Mouse (Mus musculus) cortical plate, adult 2 months (tissue): ENCODE results near the gene Slc25a5. TPM values are rescaled to one million over a fixed set of nuclear protein-coding genes. Genes with fewer than 3 reads are reported as not detected.
"Not testable (repeated sequence)": the region's sequence is repeated elsewhere in the genome, so short reads cannot be mapped to it uniquely, and the experiment has no call there.

Experiments
- H3K27ac ChIP-seq: fragments of 200-500 bp; 2 replicates; pipeline ENCODE4 v1.5.1; 2012; ENCODE audit warnings: low read length, control low read depth, inconsistent platforms; ENCODE audit not compliant: insufficient read depth
- H3K4me1 ChIP-seq: fragments of 200-500 bp; 2 replicates; pipeline ENCODE4 v1.6.1; 2011; ENCODE audit warnings: low read length; ENCODE audit not compliant: control insufficient read depth, insufficient read depth
- H3K4me3 ChIP-seq: fragments of 200-500 bp; 2 replicates; pipeline ENCODE4 v1.5.1; 2011; ENCODE audit warnings: mild to moderate bottlenecking, low read length, control low read depth; ENCODE audit not compliant: insufficient read depth
- CTCF ChIP-seq: fragments of 200-500 bp; IDR thresholded peaks from 2 replicates; pipeline ENCODE4 v1.5.1; 2011; ENCODE audit warnings: mild to moderate bottlenecking, control low read depth, low read length; ENCODE audit not compliant: insufficient read depth; ENCODE audit errors: extremely low read depth
- POLR2A ChIP-seq: fragments of 200-500 bp; IDR thresholded peaks from 2 replicates; pipeline ENCODE4 v1.6.1; 2011; ENCODE audit warnings: mild to moderate bottlenecking, low read length, control low read depth; ENCODE audit not compliant: insufficient read depth; ENCODE audit errors: extremely low read depth
- polyA plus RNA-seq: library from polyadenylated mRNA; depleted of rRNA; stranded (reverse); fragments of >200 nt; gene quantifications from 2 replicates; pipeline ENCODE4 v1.2.3, GENCODE M21; 2012

Gene Slc25a5
- polyA plus RNA-seq, 1 experiment = 428 TPM

DNA sequence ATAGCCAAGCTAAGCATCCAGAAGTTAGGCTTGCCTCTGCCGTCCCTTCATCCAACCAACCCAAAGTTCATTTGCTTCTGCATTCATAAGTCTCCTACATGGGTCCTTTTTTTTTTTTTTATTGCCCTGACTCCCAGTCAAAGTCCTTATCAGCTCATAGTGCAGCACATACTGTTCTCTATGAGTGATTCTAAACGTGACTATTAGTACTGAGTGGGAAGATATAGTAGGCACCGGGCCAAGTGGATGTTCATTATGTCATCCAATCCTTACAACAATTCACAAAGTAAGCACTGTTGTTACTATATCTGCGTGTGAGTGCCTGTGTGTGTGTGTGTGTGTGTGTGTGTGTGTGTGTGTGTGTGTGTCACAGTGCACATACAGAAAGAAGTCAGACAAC is 32.6 kb upstream of the Slc25a5 start:
- Histone ChIP-seq H3K4me3 (no peak overlapping the region), H3K27ac (no peak overlapping the region), H3K4me1 (no peaks in the 10 kb centered on the region)
- TF ChIP-seq CTCF (no peak), POLR2A (no peak)

DNA sequence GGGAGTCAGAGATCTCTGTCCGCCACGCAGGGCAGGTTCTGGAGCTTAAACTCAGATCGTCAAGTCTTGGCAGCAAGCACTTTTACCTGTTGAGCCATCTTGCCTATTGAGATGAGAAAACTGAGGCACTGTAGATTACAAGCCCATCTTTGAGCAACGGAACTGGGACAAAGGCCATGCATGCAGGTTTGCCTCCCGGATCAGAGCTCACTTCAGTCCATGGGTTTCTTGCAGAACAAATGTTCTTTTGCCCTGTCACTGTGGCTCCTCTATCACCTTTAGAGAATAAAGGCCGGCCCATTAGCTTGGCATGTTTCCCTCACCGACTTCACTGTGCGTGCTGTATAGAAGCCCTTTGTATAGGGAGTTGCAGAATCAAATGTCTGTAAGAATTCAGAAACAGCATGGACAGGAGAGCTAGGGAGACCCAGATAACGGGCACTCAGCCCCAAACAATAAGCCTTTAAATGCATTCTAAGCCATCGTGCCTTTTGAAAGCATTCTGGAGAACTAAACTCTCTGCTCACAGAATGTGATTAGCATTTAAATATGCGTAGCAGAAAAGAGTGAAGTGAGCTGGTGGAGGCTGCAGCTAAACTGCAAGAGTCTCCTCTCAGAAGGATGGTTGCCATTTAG is 32.0 kb upstream of the Slc25a5 start:
- H3K4me1 ChIP-seq = no peaks in the 10 kb centered on the region
- H3K4me3 ChIP-seq = no peak overlapping the region
- H3K27ac ChIP-seq = no peak overlapping the region
- TF ChIP-seq POLR2A (no peak), CTCF (no peak)

DNA sequence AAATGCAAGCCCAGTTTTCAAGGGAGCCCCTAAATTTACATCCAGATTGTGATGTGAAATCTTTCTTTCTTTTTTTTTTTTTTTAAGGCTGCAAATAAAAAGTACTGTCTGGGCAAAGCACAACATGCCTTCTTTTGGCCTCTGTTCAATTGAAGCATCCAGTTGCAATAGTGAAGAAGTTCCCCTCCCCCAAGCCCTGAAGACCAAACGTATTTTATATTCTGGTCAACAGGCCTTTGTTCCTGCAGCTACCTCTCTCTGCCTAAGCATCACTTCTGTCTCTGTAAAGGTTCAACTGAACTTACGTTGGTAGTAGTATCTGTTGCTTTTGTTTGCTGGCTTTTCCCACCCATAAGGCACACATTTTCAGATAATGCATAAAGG is 31.5 kb upstream of the Slc25a5 start:
- TF ChIP-seq CTCF (no peak), POLR2A (no peak)
- H3K4me1 ChIP-seq = no peaks in the 10 kb centered on the region
- no peak overlapping the region for H3K4me3 ChIP-seq
- H3K27ac ChIP-seq = no peak overlapping the region

DNA sequence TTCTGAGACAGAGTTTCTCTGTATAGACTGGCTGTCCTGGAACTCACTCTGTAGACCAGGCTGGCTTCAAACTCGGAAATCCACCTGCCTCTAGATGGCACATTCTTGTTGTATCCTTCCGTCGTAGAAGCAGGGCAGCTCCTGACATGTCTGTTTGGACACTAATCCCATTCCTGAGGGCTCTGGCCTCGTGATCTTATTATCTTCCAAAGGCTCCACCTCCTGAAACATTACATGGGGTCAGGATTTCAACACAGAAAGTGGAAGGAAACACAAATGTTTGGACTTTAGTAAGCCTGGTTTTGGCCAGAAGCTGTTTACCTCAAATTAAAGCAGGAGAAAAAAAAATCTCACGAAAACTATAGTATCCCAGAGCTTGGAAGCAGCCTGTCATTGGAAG is 28.1 kb upstream of the Slc25a5 start:
- TF ChIP-seq CTCF (no peak), POLR2A (no peak)
- no peaks in the 10 kb centered on the region for H3K4me1 ChIP-seq
- H3K27ac ChIP-seq = no peak overlapping the region
- H3K4me3 ChIP-seq = no peak overlapping the region

DNA sequence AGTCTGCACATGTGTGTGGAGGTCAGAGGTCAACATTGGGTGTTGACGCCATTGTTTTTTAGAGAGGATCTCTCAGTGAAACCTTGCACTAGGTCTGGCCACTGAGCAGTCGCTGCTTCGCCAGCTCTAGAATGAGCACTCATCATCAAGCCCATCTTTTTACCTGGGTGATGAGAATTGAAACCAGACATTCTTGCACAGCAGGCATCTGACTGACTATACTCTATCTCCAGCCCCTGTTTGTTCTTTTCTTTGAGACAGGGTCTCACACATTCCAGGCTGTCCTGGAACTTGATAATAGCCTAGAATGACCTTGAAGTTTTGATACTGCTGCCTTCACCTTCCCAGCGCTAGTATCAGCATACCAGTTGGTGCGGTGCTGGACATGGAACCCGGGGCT is 22.9 kb upstream of the Slc25a5 start:
- no peak overlapping the region for H3K27ac ChIP-seq
- H3K4me3 ChIP-seq = no peak overlapping the region
- no peaks in the 10 kb centered on the region for H3K4me1 ChIP-seq
- no peak for TF ChIP-seq CTCF
- TF ChIP-seq POLR2A = no peak

DNA sequence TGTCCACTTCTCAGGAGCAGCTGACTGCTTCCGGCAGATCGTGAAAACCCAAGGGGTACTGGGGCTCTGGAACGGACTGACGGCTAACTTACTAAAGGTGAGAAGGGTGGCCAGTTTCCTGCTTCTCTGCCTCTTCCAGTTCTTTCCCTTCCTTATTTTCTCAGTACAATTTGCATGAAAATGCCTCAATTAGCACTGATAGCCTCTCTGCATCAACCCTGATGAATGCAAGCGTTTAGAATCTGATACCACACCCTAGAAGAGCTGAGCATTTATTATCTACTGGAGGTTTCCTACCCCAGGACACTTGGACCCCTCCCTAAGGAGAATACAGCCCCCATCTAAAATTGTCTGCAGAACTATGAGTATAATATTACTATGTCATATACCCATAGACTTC is 19.9 kb upstream of the Slc25a5 start:
- TF ChIP-seq CTCF = no peak
- TF ChIP-seq POLR2A = no peak
- Histone ChIP-seq H3K27ac (no peak overlapping the region), H3K4me1 (no peaks in the 10 kb centered on the region), H3K4me3 (no peak overlapping the region)

DNA sequence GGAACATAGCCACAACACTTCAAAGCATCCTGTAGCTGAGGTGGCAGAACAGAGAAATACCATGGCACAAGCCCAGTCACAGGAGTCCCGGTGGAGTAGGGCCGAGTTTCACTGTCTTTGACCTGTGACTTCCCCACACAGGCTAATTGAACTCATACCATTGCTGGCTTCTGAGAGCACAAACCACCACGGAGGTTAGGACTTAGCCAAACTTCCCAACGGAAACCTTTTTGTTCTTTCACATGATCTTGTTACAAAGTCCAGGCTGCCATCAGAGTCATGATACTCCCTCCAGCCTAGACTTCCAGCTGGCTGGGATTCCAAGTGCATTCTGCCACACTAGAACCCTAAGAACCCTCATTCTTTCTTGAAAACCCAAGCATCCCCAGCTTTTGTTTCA is 17.8 kb upstream of the Slc25a5 start:
- no peak for TF ChIP-seq CTCF
- H3K4me3 ChIP-seq = no peak overlapping the region
- no peaks in the 10 kb centered on the region for H3K4me1 ChIP-seq
- H3K27ac ChIP-seq = no peak overlapping the region

DNA sequence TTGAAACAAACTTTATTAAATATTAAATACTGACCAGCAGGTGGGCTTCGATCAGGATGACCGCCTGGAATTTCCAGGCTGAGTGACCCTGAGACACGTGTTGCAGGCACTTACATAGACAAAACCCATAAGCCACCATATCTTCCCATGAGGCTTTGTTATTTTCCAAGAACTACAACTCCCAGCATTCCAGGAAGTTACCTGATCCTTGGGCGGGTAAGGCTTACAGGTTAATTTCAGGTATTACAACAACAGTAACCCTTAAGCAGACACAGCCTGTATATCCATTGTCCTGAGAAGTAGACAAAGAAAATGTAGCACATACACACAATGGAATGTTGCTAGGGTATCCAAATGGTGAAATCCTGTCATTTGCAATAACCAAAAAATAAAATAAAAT is 6.1 kb upstream of the Slc25a5 start:
- Histone ChIP-seq H3K4me1 (no peaks in the 10 kb centered on the region), H3K27ac (no peak overlapping the region), H3K4me3 (no peak overlapping the region)
- TF ChIP-seq POLR2A (no peak), CTCF (no peak)

DNA sequence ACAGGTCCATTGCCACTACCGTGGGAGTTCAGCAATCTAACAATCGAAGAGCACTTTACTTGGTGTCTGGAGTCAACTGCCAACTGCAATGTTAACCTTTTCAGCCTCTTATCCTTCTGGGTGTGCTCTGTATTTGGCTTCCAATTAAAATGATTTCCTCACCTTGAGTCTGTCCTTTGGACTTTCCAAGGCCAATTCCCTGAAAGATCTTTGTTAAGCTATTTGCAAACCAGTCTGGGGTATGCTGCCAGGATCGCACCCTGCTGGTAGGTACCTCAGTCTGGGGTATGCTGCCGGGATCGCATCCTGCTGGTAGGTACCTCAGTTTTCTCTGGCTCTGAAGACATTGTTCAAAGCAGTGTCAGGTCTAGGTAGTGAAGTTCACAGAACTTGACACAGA is 880 bp upstream of the Slc25a5 start:
- TF ChIP-seq CTCF (no peak), POLR2A (no peak)
- Histone ChIP-seq H3K4me1 (no peaks in the 10 kb centered on the region), H3K27ac (no peak overlapping the region), H3K4me3 (no peak overlapping the region)

DNA sequence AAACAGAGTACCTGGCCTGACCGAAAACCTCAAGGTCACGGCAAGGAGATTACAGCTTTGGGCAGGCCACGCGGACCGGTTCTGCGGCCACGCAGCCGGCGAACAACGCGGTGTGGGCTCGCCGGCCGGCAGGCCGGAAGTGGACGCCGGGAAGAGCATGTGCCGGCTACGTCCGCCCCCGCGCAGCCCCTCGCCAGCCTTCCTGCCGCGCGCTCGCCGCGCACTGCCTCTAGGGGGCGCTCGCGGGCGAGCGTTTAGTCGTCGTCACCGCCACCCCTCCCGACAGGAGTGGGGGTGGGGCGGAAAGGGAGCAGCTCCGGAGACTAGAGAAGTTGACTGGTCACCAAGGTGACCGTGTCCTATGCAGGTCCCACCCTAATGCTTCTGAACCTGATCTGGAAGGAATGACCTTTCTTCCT is 721 bp downstream of the Slc25a5 start:
- TF ChIP-seq POLR2A = no peak
- peak; percentile 25 for TF ChIP-seq CTCF
- Histone ChIP-seq H3K27ac (peak overlapping the region; percentile 94), H3K4me1 (no peaks in the 10 kb centered on the region), H3K4me3 (peak overlapping the region; percentile 90)

DNA sequence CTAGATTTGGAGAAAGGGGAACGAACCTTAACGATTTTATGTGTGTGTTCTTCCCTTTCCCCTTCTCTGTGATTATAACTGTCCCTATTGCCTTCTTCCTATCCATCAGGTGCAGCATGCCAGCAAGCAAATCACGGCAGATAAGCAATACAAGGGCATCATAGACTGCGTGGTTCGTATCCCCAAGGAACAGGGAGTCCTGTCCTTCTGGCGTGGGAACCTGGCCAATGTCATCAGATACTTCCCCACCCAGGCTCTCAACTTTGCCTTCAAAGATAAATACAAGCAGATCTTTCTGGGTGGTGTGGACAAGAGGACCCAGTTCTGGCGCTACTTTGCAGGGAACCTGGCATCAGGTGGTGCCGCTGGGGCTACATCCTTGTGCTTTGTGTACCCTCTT is 1.3 kb downstream of the Slc25a5 start:
- Histone ChIP-seq H3K4me3 (peak overlapping the region; percentile 90), H3K27ac (peak overlapping the region; percentile 70)
- H3K4me1 ChIP-seq = not testable (repeated sequence)
